Mouse (Mus musculus) gastrocnemius, postnatal 25 days (tissue): ENCODE measurements at regions not wholly inside any gene's neighbourhood (a gene's known extent, or its start where the extent isn't known, plus 50 kb on each side); places are given as distances from the start of the nearest gene placed in this dataset.
"Not testable (repeated sequence)": the region's sequence is repeated elsewhere in the genome, so short reads cannot be mapped to it uniquely, and the experiment has no call there.

Experiments used
- DNase-seq: peaks from one replicate; pipeline ENCODE4 v3.0.0; 2022

GRCm38 (mm10) chr13:44679457-44679856, 49.8 kb upstream of the Jarid2 start:
- not testable (repeated sequence) for DNase-seq
